Mouse (Mus musculus): Measurements from ENCODE around the gene Arhgef2.

GRCm38 (mm10) chr3:88561989-88562388 lies 43.8 kb upstream of the Arhgef2 start:
- no peak for TF ChIP-seq CTCF (IDR thresholded peaks at IDR 0.05)
- TF ChIP-seq EP300 (IDR thresholded peaks at IDR 0.05) = no peak
